Mouse (Mus musculus): Measurements from ENCODE around the gene N4bp2.

Gene N4bp2

GRCm38 (mm10) chr5:65866591-65866990 lies 103.3 kb downstream of the N4bp2 start:
- DNase-seq: no peak

DNA sequence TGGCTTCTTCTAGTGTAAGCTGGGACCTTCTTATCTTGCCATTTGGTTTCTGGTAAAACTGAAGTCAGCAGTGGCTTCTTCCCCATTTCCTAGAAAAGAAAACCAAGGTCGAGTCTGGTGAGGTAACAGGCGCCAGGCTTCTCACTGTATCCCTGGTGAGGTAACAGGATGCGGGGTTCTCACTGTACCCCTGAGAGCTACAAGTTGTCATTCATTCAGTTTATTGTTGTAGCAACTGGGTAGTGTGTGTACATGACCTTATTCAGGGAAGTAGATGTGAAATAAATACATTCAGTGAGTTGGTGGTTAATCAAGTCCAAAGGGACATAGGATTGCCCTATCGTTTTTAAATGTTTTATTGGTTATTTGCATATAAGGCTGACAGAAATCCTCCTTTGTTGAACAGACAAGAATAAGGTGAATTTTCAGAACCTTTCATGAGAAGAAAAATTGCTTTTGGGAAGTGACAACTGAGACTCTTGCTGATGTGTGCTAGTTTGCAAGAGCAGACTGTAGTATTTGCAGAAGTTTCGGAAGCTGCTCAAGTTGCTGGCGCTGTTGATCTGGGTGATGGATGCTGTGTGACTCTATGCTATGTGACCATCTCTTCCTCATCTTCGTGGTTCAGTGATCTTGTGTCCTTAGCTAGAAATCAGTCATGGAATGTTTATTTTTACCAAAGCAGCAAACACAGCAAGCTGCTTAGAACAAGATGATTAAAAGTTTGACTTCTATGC lies 104.2 kb downstream of the N4bp2 start:
- peak; percentile 53 for DNase-seq

DNA sequence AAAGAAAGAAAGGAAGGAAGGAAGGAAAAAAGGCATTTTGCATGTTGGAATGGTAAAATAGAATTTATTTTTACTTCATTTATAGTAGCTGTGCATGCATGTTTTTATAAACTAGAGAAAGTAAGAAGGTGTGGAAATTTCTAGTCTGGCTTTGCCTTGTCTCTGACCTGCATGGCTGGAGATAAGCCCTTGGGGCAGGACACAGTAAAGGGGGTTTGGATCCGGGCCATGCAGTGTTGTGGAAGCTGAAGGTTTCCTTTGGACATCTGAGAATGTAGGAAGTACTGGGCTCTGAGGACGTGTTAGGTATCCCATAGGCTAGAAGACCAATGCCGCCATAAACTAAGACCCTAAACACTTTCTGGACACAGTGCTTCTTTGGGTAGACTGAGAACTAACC lies 105.1 kb downstream of the N4bp2 start:
- no peak for DNase-seq

DNA sequence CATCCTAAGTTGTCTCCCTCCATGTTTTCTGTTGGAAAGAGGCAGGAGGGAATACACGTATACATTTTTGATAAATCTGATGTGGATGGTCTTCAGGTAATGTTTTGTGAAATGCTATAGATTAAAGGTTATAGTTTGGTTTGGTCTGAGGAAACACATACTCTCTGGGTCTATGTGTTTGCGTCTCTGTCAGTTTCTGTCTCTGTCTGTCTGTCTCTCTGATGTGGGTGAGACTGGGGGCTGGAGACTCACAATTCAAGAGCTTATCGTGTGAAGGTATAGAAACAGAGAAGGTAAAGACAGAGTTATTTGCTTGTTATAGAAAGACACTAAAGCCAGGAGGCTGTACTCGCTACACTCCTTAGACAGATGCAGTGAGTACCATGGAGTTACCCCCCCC lies 106.3 kb downstream of the N4bp2 start:
- no peak for DNase-seq

GRCm38 (mm10) chr5:65871276-65871875 lies 108.1 kb downstream of the N4bp2 start:
- no peak for DNase-seq

DNA sequence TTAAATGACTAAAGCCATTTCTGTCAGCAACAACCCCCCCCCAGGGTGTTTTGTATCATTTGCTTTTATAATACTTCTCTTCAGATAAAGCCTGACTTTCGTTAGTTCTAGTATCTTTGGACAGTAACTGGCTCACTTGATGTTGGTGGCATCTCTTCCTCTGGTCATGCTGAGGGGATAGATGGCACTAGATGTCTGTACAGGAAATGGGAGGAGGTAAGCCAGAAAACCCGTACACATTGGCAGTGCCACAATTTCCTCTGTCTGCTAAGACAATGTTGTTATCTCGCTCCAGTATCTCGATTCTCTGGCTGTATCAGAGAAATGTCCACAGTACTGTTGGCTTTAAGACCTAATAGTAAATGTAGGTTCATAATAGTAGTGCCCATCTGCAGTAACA lies 109.9 kb downstream of the N4bp2 start:
- no peak for DNase-seq

DNA sequence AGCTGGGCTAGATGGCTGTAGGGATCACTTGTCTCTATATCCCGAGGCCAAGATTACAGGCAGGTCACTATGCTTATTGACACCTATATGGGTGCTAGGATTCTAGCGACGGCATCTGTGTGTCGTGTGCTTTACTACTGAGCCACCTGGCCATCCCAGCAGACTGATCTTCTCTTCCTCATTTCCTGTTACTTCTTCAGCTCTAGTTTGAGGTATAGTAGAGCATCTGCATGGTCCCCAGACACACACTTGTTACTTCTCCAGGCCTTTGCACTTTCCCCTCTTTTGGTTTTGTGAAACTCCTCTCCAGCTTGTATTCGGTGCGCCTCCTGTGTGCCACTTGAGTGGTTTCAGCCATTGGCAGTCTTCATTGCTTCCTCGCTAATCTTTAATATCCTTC lies 111.9 kb downstream of the N4bp2 start:
- DNase-seq: no peak

DNA sequence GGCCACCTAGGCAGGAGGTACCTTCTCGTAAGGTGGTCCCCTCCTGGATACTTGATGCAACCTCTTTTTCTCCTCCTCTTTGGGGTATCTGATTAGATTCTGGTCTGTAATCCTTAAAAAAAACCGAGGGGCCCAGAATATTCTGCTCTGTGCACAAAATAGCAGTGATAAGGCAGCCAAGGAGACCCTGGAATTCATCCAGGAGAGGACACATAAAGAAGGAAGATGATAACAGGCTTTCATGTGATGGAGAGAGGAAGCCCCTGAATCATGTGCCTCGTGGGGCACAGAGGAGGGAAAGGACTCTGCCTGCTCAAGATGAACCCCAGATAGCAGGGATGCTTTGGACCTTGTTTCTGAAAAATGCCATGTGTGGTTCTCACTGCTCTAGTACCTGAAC lies 115.0 kb downstream of the N4bp2 start:
- DNase-seq: no peak
